Mouse (Mus musculus) spleen, adult 2 months (tissue): ENCODE data around the gene Gfod1.

ENCODE experiments used
- CTCF ChIP-seq: fragments of 200-500 bp; IDR thresholded peaks from 2 replicates; pipeline ENCODE4 v1.5.1; 2011; ENCODE audit warnings: mild to moderate bottlenecking, inconsistent platforms; ENCODE audit not compliant: insufficient read depth, insufficient read length, insufficient replicate concordance; ENCODE audit errors: extremely low read depth
- POLR2A ChIP-seq: fragments of 200-500 bp; IDR thresholded peaks from 2 replicates; pipeline ENCODE4 v1.6.1; 2011; ENCODE audit warnings: low read depth, low read length, inconsistent platforms

- TF ChIP-seq POLR2A (no peak), CTCF (no peak)
Observed at GRCm38 (mm10) chr13:43196000-43196399, 108.0 kb downstream of the Gfod1 start.
